Mouse (Mus musculus) limb, embryonic 12.5 days (tissue): ENCODE data around the gene Gm20388. TPM values are rescaled to one million over a fixed set of nuclear protein-coding genes. Genes with fewer than 3 reads are reported as not detected.

Source experiments
- ATAC-seq: fragments of 200-750 bp; cut with Nextera tagmentation; 2 replicates; pipeline ENCODE4 v1.8.0; 2017; ENCODE audit warnings: low read depth, moderate TSS enrichment; ENCODE audit not compliant: insufficient number of reproducible peaks, insufficient read depth, low FRiP score, low TSS enrichment
- H3K27ac ChIP-seq: fragments of 300-500 bp; sonication (generic); 2 replicates; pipeline ENCODE4 v1.5.1; 2016; ENCODE audit warnings: mild to moderate bottlenecking, moderate library complexity
- H3K27me3 ChIP-seq: fragments of 300-500 bp; sonication (generic); 2 replicates; pipeline ENCODE4 v1.6.1; 2016; ENCODE audit warnings: mild to moderate bottlenecking, moderate library complexity
- H3K36me3 ChIP-seq: fragments of 300-500 bp; sonication (generic); 2 replicates; pipeline ENCODE4 v1.6.1; 2016; ENCODE audit warnings: mild to moderate bottlenecking, moderate library complexity
- H3K4me1 ChIP-seq: fragments of 300-500 bp; sonication (generic); replicated peaks from 2 replicates; pipeline ENCODE4 v1.6.1; 2016
- H3K4me2 ChIP-seq: fragments of 300-500 bp; sonication (generic); 2 replicates; pipeline ENCODE4 v1.6.1; 2016; ENCODE audit warnings: mild to moderate bottlenecking, moderate library complexity
- H3K4me3 ChIP-seq: fragments of 300-500 bp; sonication (generic); replicated peaks from 2 replicates; pipeline ENCODE4 v1.5.1; 2016; ENCODE audit warnings: mild to moderate bottlenecking
- H3K9ac ChIP-seq: fragments of 300-500 bp; sonication (generic); replicated peaks from 2 replicates; pipeline ENCODE4 v1.6.1; 2016; ENCODE audit warnings: mild to moderate bottlenecking, moderate library complexity
- H3K9me3 ChIP-seq: fragments of 300-500 bp; sonication (generic); 2 replicates; pipeline ENCODE4 v1.6.1; 2016; ENCODE audit warnings: mild to moderate bottlenecking, moderate library complexity
- WGBS: fragments of 180-500 bp; shearing (Covaris S2); methylation state at CpG from one replicate; pipeline ENCODE4 v1.1.7; 2016; 5-methylcytosine and 5-hydroxymethylcytosine counted together
- polyA plus RNA-seq: library from polyadenylated mRNA; unstranded; fragments of >200 nt; fragmentation: Nextera tagmentation; extraction: Ambion mirVana; gene quantifications from 2 replicates; pipeline ENCODE4 v1.2.1, GENCODE M21; 2016

Gene Gm20388
- polyA plus RNA-seq, 1 experiment from 2014 or later, result not detected

DNA sequence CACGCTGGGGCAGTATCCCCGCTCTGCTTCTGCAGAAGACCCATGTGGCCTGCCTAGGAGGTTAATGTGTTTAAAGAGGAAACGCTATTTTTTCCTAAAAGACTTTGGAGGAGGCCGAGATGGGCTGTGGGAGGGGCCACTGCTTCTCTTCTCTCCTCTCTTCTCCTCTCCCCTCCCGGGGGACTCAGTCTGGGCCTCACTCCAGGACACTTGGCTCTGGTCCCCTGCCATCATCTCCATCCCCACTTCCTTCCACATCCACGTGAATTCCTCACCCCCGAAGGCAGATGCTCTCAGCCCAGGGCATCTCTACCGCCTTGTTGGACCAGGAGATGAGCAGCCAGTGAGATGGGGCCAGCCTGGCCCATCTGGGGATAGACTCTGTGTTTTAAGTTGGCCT is 2283.8 kb downstream of the Gm20388 start:
- H3K4me1 ChIP-seq, result peaks cover 42% of the 10 kb centered on the region

DNA sequence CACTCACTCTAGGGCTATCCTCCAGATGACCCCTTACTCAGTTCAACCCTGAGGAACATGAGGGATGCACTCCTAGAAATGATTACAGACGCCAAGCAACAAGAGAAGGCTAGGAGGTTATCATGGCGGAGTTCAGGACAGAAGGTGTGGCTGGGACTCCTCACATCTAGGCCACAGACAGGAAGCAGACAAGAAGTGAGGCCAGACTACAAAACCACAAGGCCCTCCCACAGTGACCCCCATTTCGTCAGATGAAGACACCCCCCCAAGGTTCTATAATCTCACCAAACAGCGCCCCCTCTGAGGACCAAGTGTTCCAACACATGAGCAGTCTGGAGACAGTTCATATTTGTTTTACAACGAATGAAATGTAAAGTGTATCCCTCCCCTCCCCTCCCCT is 2286.7 kb downstream of the Gm20388 start:
- no peaks in the 10 kb centered on the region for H3K36me3 ChIP-seq
- H3K27ac ChIP-seq, result no peak overlapping the region
- no peak overlapping the region for H3K4me3 ChIP-seq
- no peak for ATAC-seq
- peaks cover 22% of the 10 kb centered on the region for H3K4me1 ChIP-seq
- H3K27me3 ChIP-seq, result no peaks in the 10 kb centered on the region
- no peaks in the 10 kb centered on the region for H3K9me3 ChIP-seq
- no peak overlapping the region for H3K4me2 ChIP-seq
- 70% methylated on average over 5 of the region's 5 CpGs for WGBS
- H3K9ac ChIP-seq, result no peak overlapping the region

More for the DNA sequence above, 2283.8 kb downstream of the Gm20388 start:
- Histone ChIP-seq H3K9ac (no peak overlapping the region), H3K4me2 (no peak overlapping the region), H3K27me3 (no peaks in the 10 kb centered on the region; the same call in 1 of the 2 replicates), H3K27ac (no peak overlapping the region), H3K4me3 (no peak overlapping the region), H3K36me3 (no peaks in the 10 kb centered on the region), H3K9me3 (no peaks in the 10 kb centered on the region)
- WGBS, result 69% methylated on average over 8 of the region's 8 CpGs
- ATAC-seq, result no peak

DNA sequence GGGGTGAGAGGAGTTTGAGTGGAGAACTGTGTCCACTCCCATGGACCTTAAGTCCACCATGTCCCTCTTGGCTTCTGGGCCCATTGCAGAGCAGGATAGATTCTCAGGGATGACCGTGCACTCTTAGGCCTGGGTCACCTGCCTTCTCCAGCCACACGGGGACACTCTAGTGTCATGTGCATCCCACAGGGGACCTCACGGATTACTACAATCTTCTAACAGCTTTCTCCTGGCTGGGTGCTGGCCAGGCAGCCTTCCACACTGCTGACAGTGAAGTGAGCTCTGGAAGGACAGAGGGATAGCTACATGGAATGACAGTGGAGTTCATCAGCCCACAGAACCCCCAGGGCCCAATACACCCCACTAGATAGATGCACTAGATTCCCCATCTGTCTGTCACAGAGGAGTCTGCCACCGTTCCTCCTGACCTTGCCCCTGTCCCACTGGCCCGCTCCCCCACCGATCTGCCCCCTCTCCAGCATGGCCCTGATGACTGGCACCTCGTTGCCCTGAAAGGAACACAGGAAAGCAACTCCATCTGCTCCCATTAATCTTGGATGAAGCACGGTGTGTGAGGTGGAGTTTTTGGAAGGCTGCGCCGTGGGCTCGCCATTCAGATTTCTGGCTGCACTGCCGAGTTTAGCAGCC is 2287.9 kb downstream of the Gm20388 start:
- H3K4me2 ChIP-seq, result no peak overlapping the region
- WGBS, result 70% methylated on average over 12 of the region's 12 CpGs
- no peak overlapping the region for H3K27ac ChIP-seq
- no peaks in the 10 kb centered on the region for H3K27me3 ChIP-seq
- no peak for ATAC-seq
- no peaks in the 10 kb centered on the region for H3K36me3 ChIP-seq
- H3K4me3 ChIP-seq, result no peak overlapping the region
- peaks cover 10% of the 10 kb centered on the region for H3K4me1 ChIP-seq
- H3K9me3 ChIP-seq, result no peaks in the 10 kb centered on the region
- H3K9ac ChIP-seq, result no peak overlapping the region

GRCm38 (mm10) chr8:122199191-122199590 is 2288.6 kb downstream of the Gm20388 start:
- Histone ChIP-seq H3K27me3 (no peaks in the 10 kb centered on the region), H3K9me3 (no peaks in the 10 kb centered on the region), H3K4me1 (peaks cover 4% of the 10 kb centered on the region; the same call in 1 of the 2 replicates), H3K36me3 (no peaks in the 10 kb centered on the region), H3K9ac (no peak overlapping the region), H3K4me2 (no peak overlapping the region), H3K27ac (no peak overlapping the region), H3K4me3 (no peak overlapping the region)
- 85% methylated on average over 9 of the region's 9 CpGs for WGBS
- no peak for ATAC-seq

DNA sequence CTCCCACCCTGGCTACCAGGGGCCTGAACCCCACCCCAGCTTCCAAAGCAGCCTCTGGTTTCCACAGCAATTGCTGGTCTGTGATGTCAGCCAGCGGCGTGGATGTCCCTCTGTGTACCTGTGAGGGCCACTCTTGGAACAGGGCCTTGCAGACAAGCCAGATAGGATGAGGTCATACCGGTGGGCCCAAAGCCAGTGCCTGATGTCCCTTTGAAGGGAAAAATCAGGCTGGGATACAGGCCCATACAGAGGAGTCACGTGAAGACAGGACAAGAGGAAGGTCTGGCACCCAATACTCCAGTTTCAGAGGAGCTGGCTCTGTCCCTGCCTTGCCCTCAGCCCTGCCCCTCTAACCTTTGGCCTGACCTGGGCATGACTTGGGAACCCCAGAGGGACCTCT is 2289.2 kb downstream of the Gm20388 start:
- no peaks in the 10 kb centered on the region for H3K9me3 ChIP-seq
- H3K36me3 ChIP-seq, result no peaks in the 10 kb centered on the region
- no peak for ATAC-seq
- WGBS, result 87% methylated on average over 4 of the region's 4 CpGs
- H3K27me3 ChIP-seq, result 0 out of 2 replicates have a peak, but pooled peaks cover under 1% of the 10 kb centered on the region
- H3K27ac ChIP-seq, result no peak overlapping the region
- H3K9ac ChIP-seq, result no peak overlapping the region
- H3K4me2 ChIP-seq, result no peak overlapping the region
- H3K4me3 ChIP-seq, result no peak overlapping the region
- no peaks in the 10 kb centered on the region for H3K4me1 ChIP-seq

- Histone ChIP-seq H3K27me3 (no peaks in the 10 kb centered on the region), H3K4me3 (no peak overlapping the region), H3K36me3 (no peaks in the 10 kb centered on the region), H3K4me1 (no peaks in the 10 kb centered on the region), H3K9me3 (peaks cover 14% of the 10 kb centered on the region; the same call in 1 of the 2 replicates), H3K27ac (no peak overlapping the region), H3K4me2 (no peak overlapping the region), H3K9ac (no peak overlapping the region)
- ATAC-seq, result no peak
- 76% methylated on average over 3 of the region's 3 CpGs for WGBS
Observed at GRCm38 (mm10) chr8:122211591-122211990, 2300.9 kb downstream of the Gm20388 start.

DNA sequence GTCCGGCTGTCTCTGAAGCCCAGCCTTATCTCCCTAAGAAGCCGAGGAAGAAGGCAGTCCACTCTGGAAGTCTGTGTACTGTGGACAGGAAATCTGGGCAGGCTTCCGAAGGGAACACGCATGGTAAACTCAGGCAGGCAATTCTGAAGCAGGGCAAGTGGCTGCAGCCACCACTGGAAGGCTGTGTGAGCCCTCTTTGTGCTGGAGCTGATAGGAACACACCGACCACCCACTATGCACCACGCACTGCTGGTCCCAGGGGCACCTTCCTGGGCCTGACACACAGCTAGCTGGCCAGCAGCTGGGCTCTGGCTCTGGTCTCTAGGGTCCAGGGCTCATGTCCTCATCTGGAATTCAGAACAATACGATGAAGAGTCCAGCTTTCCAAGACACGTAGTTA is 2305.0 kb downstream of the Gm20388 start:
- WGBS, result 83% methylated on average over 8 of the region's 8 CpGs
- Histone ChIP-seq H3K4me1 (no peaks in the 10 kb centered on the region), H3K4me2 (no peak overlapping the region), H3K9ac (no peak overlapping the region), H3K27ac (no peak overlapping the region), H3K4me3 (no peak overlapping the region), H3K27me3 (no peaks in the 10 kb centered on the region), H3K36me3 (no peaks in the 10 kb centered on the region), H3K9me3 (peaks cover 2% of the 10 kb centered on the region; the same call in 1 of the 2 replicates)
- no peak for ATAC-seq

DNA sequence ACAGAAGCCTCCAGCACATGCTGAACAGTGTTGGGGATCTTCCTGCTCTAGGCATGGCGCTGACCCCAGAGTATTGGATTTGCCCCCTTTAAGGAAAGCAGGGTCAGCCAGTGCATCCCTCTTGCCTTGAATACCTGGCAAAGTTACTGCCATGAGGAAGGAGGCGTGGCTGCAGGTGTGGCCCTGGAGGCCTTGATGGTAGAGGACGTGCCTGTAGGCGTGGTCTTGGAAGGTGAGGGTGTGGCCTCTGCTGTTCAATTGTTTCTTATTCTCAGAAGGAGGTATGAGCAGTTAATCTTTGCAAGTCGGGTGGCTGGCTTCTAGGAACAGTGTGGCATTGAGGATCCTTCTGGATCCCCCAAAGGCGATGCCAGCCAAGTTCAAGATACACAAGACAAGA is 2305.8 kb downstream of the Gm20388 start:
- no peaks in the 10 kb centered on the region for H3K9me3 ChIP-seq
- no peak overlapping the region for H3K27ac ChIP-seq
- H3K36me3 ChIP-seq, result no peaks in the 10 kb centered on the region
- no peak overlapping the region for H3K4me2 ChIP-seq
- H3K4me3 ChIP-seq, result no peak overlapping the region
- H3K4me1 ChIP-seq, result no peaks in the 10 kb centered on the region
- no peaks in the 10 kb centered on the region for H3K27me3 ChIP-seq
- H3K9ac ChIP-seq, result no peak overlapping the region
- no peak for ATAC-seq
- whole genome bisulfite sequencing, result 68% methylated on average over 6 of the region's 6 CpGs

DNA sequence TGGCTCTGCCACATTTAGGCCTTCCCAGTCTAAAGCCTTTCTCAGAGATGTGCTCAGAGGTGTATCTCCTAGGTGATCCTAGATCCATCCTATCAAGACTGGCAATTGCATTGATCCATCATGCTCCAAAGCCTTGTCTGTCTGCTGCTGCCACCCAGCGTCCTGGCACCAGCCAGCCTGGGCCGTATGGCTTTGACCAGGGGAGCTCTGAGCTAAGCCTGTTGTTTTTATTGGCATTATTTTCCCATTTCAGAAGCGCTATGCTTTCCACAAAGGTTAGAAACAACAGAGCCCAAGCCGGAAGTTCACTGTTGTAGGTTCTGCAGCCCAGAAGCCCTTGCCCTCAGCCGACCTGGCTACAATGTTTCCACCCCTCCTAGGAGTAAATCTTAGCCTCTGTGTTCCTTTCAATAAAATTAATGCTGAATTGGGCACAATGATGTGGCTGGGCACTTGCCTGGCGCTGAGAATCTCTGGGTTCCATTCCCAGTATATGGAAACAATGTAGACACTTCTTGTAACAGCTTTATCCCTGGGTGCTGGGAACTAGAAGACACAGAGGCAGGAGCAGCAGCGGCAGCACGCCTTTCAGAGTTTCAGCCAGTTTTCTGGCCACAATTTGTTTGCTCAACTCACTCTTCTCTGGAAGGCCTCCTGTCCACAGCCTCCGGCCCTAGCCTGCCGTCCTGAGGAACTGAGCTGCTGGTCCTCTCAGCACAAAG is 2307.0 kb downstream of the Gm20388 start:
- WGBS, result 75% methylated on average over 10 of the region's 10 CpGs
- Histone ChIP-seq H3K27ac (no peak overlapping the region), H3K27me3 (no peaks in the 10 kb centered on the region), H3K9me3 (no peaks in the 10 kb centered on the region), H3K9ac (no peak overlapping the region), H3K36me3 (no peaks in the 10 kb centered on the region), H3K4me3 (no peak overlapping the region), H3K4me2 (no peak overlapping the region), H3K4me1 (no peaks in the 10 kb centered on the region)
- no peak for ATAC-seq

DNA sequence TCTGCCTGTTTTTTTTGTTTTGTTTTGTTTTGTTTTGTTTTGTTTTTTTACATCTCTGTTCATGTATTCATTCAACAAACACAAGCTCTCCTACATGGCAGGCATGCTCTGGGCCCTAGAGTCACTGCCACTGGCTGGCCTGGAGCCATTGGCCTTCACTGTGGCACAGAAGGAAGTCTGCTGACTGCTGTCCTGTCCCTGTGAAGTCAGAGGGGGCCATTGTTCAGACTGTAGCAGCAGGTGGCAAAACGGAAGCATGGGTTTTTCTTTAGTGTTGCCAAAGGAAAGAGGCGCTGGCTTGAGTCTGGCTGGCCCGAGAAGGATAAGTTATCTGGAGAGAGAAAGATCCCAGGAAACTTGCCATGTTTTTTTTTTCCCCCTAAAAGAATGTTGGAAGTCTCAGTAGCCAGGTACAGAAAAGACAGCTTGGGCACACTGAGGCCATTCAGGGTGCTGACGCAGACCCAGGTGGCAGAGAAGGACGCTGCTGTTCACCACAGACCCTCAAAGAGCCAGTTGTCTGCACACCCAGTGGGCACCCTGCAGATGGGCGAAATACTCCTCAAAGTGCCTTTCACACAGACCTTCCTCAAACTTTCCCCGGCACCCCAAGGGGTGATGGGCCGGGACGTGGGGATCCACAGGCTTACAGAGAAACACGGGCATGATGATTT is 2313.5 kb downstream of the Gm20388 start:
- Histone ChIP-seq H3K4me2 (no peak overlapping the region), H3K36me3 (no peaks in the 10 kb centered on the region), H3K9me3 (no peaks in the 10 kb centered on the region), H3K27me3 (peaks cover 26% of the 10 kb centered on the region), H3K9ac (no peak overlapping the region), H3K27ac (peak overlapping the region; percentile 87), H3K4me3 (no peak overlapping the region), H3K4me1 (peaks cover 13% of the 10 kb centered on the region; the same call in 1 of the 2 replicates)
- 72% methylated on average over 10 of the region's 10 CpGs for WGBS
- no peak for ATAC-seq

GRCm38 (mm10) chr8:122224650-122225022 is 2314.0 kb downstream of the Gm20388 start:
- Histone ChIP-seq H3K4me2 (no peak overlapping the region), H3K27me3 (peaks cover 32% of the 10 kb centered on the region), H3K27ac (peak overlapping the region; percentile 87), H3K4me3 (no peak overlapping the region), H3K9me3 (no peaks in the 10 kb centered on the region), H3K4me1 (peaks cover 18% of the 10 kb centered on the region), H3K9ac (no peak overlapping the region), H3K36me3 (no peaks in the 10 kb centered on the region)
- ATAC-seq, result no peak
- WGBS, result 58% methylated on average over 6 of the region's 6 CpGs
